Mouse (Mus musculus) ES-E14 (cell line): Measurements from ENCODE around the gene Tchh. TPM values are rescaled to one million over a fixed set of nuclear protein-coding genes. Genes with fewer than 3 reads are reported as not detected.

ENCODE experiments used
- DNase-seq: peaks from one replicate; pipeline ENCODE4 v3.0.0-alpha.2; 2013; ENCODE audit warnings: low read depth, low spot score
- H3K27ac ChIP-seq: 2 replicates; pipeline ENCODE4 v1.5.1; 2012; ENCODE audit warnings: low read depth, mild to moderate bottlenecking, low read length, moderate library complexity, mixed read lengths; ENCODE audit not compliant: poor library complexity, insufficient read depth, severe bottlenecking
- H3K36me3 ChIP-seq: 2 replicates; pipeline ENCODE4 v1.6.1; 2012; ENCODE audit warnings: mild to moderate bottlenecking, low read length, moderate library complexity, mixed read lengths; ENCODE audit not compliant: control insufficient read depth, poor library complexity, insufficient read depth, severe bottlenecking
- H3K4me1 ChIP-seq, 2 experiments: fragments of 150-350 bp in 1 of 2; sonication (generic) in 1 of 2; 2 replicates each; pipeline ENCODE4 v1.6.1; 2012; ENCODE audit warnings: low read length in 2 of 2, mild to moderate bottlenecking in 1 of 2, mixed read lengths in 1 of 2; ENCODE audit not compliant: control insufficient read depth in 2 of 2, insufficient read depth in 2 of 2, poor library complexity in 1 of 2
- H3K4me3 ChIP-seq, 2 experiments: fragments of 150-350 bp in 1 of 2; sonication (generic) in 1 of 2; 2 replicates each; pipeline ENCODE4 v1.5.1; 2012; ENCODE audit warnings: low read length in 2 of 2, low read depth in 1 of 2, mild to moderate bottlenecking in 1 of 2, mixed read lengths in 1 of 2; ENCODE audit not compliant: insufficient read depth in 1 of 2, poor library complexity in 1 of 2, severe bottlenecking in 1 of 2
- H3K9ac ChIP-seq: 2 replicates; pipeline ENCODE4 v1.6.1; 2012; ENCODE audit warnings: low read depth, mild to moderate bottlenecking, low read length, mixed read lengths; ENCODE audit not compliant: poor library complexity, insufficient read depth, severe bottlenecking
- H3K9me3 ChIP-seq: fragments of 150-350 bp; sonication (generic); 2 replicates; pipeline ENCODE4 v1.6.1; 2012; ENCODE audit warnings: low read depth, mild to moderate bottlenecking, low read length; ENCODE audit not compliant: control insufficient read depth, insufficient read depth
- CHD2 ChIP-seq: IDR thresholded peaks from 2 replicates; pipeline ENCODE4 v1.6.1; 2014; ENCODE audit warnings: mild to moderate bottlenecking, low read depth, low read length, inconsistent platforms
- HCFC1 ChIP-seq: IDR thresholded peaks from 2 replicates; pipeline ENCODE4 v1.6.1; 2012; ENCODE audit warnings: low read length, inconsistent platforms, borderline replicate concordance; ENCODE audit not compliant: insufficient read depth
- MAFK ChIP-seq: IDR thresholded peaks from 2 replicates; pipeline ENCODE4 v1.6.1; 2014; ENCODE audit warnings: mild to moderate bottlenecking, low read depth, low read length, inconsistent platforms; ENCODE audit not compliant: insufficient read depth
- ZC3H11A ChIP-seq: IDR thresholded peaks from 2 replicates; pipeline ENCODE4 v1.6.1; 2012; ENCODE audit warnings: low read depth, mild to moderate bottlenecking, inconsistent platforms, low read length, borderline replicate concordance
- ZNF384 ChIP-seq: IDR thresholded peaks from 2 replicates; pipeline ENCODE4 v1.6.1; 2012; ENCODE audit warnings: low read depth, low read length, inconsistent platforms
- in situ Hi-C, 2 experiments: fragments of 600-800 bp; cut with MboI; formaldehyde crosslinking; loops; one replicate each; pipeline ENCODE4 v1.15.1; 2025; ENCODE audit warnings: low sequenced_read_pairs in 2 of 2, inconsistent platforms in 1 of 2; ENCODE audit not compliant: unreplicated experiment in 2 of 2
- total RNA-seq: library from RNA; depleted of rRNA; stranded (reverse); fragments of 300-350 nt; gene quantifications from 2 replicates; pipeline ENCODE4 v1.2.3, GENCODE M21; 2012

Gene Tchh
- total RNA-seq, 1 experiment: 1.3 TPM

DNA sequence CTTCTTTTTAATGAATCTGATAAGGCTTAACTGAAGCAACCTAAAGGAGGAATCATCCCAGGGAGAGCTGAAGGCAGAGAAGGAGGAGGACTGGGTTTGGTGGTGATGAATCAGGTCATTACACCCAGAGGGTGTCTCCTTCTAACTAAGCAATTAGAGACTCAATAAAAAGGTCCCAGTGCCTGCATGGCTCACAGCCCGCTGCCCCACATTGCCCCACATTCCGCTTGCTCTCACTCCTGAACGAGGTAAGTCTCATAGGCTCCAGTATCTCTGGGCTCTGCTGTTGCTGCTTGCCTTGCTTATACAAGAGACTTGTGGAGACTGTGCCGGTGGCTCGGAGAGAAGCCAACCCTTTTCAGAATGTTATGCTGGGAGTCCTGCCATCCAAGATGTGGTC is 26.4 kb downstream of the Tchh start, which contains the start of gene Tchhl1:
Gene Tchhl1 (plus strand): TSS at position 194 of the 400 bp plus-strand sequence.
- no peak for DNase-seq
- no peak within 1 kb of the TSS for H3K4me3 ChIP-seq
- in situ Hi-C loops: no loop called here
- no peaks in the 10 kb centered on the region for H3K9me3 ChIP-seq
- H3K27ac ChIP-seq: no peak within 1 kb of the TSS
- no peak for TF ChIP-seq MAFK
- no peak for TF ChIP-seq HCFC1
- no peak for TF ChIP-seq CHD2
- no peak for TF ChIP-seq ZC3H11A
- no peak for TF ChIP-seq ZNF384
- H3K9ac ChIP-seq: no peak within 1 kb of the TSS
- H3K36me3 ChIP-seq: no peaks in the 10 kb centered on the region
- H3K4me1 ChIP-seq: no peaks in the 10 kb centered on the region

DNA sequence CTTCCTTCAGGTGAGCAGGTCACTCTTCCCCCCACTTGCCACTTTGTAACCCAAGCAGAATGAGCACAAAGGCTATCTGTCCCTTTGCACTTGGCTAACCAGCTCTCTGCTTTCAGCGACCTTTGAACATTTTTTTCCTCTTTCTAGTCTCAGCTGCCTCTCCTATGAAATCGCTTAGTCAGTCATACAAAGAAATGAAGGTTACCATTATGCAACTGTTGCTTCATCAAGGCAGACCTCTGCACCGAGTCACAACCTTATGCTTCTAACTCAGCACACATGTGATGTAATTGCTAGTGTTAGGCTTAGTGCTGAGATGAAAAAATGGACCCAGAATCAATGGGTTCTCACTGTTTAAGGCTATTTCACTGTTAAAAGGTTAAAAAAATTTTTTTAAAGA is 27.5 kb downstream of the Tchh start:
- no peak overlapping the region for H3K9ac ChIP-seq
- no peak overlapping the region for H3K27ac ChIP-seq
- no peaks in the 10 kb centered on the region for H3K9me3 ChIP-seq
- H3K4me1 ChIP-seq: no peaks in the 10 kb centered on the region
- in situ Hi-C loops: no loop called here
- no peak for DNase-seq
- no peak overlapping the region for H3K4me3 ChIP-seq
- H3K36me3 ChIP-seq: no peaks in the 10 kb centered on the region
- TF ChIP-seq ZC3H11A (no peak), HCFC1 (no peak), ZNF384 (no peak), CHD2 (no peak), MAFK (no peak)

DNA sequence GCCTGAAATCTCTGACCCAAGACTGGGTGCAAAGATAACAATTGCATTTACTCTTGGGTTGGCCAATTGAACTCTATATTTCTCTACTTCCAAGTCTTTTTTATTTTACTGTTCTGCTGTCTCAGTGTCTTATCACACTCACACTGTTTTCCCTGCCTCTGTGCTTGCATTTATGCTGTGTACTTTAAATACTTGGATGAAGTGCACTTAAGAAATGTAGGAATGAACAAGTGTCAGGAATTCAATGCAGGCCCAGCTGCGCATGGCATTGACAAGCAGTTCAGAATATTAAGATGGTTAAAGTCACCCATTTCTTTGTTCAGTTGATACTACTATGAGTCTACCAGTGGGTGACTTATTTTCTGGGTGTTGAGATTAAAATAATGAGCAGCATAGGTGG is 37.9 kb downstream of the Tchh start:
- Histone ChIP-seq H3K4me1 (no peaks in the 10 kb centered on the region), H3K9ac (no peak overlapping the region), H3K4me3 (no peak overlapping the region), H3K27ac (no peak overlapping the region), H3K9me3 (no peaks in the 10 kb centered on the region), H3K36me3 (no peaks in the 10 kb centered on the region)
- DNase-seq: no peak
- TF ChIP-seq MAFK (no peak), HCFC1 (no peak), ZNF384 (no peak), CHD2 (no peak), ZC3H11A (no peak)
- in situ Hi-C loops: loop anchor here in 1 of 2 experiments (25.0 kb wide), 1 partner anchor 368 kb away; no protein-coding TSS in a partner anchor

DNA sequence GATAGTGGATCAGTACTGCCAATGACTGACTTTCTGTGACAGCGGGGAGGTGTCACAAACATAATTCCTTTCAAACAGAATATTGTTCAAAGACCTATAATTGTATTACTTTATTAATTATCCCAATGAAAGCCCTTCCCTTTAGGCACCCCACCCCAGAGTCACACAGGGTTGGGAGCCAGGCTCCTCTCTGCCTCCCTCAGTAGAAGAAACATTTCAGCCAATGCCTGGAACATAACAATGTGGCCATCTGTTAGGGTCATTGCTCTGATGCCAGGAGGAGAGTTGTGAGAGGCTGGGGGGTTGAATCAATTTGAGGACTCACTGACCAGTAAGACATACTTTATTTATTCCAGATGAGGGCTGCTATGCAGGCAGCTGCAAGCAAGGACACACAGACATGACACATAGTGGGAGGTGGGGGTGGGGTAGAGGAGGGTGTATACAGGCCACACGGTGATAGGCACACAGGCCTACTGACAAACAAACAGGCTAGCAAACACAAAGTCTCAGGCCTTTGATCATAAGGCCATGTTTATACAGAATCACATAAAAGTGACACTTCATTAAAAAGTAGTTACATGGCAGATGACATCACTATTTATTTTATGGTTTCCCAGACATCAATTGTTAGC is 40.0 kb downstream of the Tchh start:
- Histone ChIP-seq H3K4me1 (no peaks in the 10 kb centered on the region), H3K27ac (no peak overlapping the region), H3K9me3 (no peaks in the 10 kb centered on the region), H3K4me3 (no peak overlapping the region), H3K36me3 (no peaks in the 10 kb centered on the region), H3K9ac (no peak overlapping the region)
- in situ Hi-C loops: loop anchor here in 1 of 2 experiments (25.0 kb wide), 1 partner anchor 370 kb away; no protein-coding TSS in a partner anchor
- DNase-seq: no peak
- no peak for TF ChIP-seq ZNF384
- no peak for TF ChIP-seq HCFC1
- TF ChIP-seq MAFK: no peak
- no peak for TF ChIP-seq ZC3H11A
- no peak for TF ChIP-seq CHD2
